Mouse (Mus musculus) bone marrow macrophage, adult 2 months (primary cell): Measurements from ENCODE around the gene Tmem175.
"Not testable (repeated sequence)": the region's sequence is repeated elsewhere in the genome, so short reads cannot be mapped to it uniquely, and the experiment has no call there.

Source experiments
- CTCF ChIP-seq: IDR thresholded peaks from 2 replicates; pipeline ENCODE4 v1.5.1; 2012; ENCODE audit warnings: low read depth, mild to moderate bottlenecking, low read length, moderate library complexity
- POLR2A ChIP-seq: IDR thresholded peaks from 2 replicates; pipeline ENCODE4 v1.6.1; 2012; ENCODE audit warnings: mild to moderate bottlenecking, low read depth, low read length, borderline replicate concordance

- TF ChIP-seq CTCF, POLR2A: not testable (repeated sequence)
Measured at GRCm38 (mm10) chr5:108634088-108634487, 4.5 kb downstream of the Tmem175 start.
